Mouse (Mus musculus): ENCODE data around the gene Ptf1a. TPM values are rescaled to one million over a fixed set of nuclear protein-coding genes. Genes with fewer than 3 reads are reported as not detected.
A peak's percentile ranks its signal among the peaks of the same experiment; 100 is the strongest.

Ptf1a gene
- not detected for total RNA-seq (2021)
- long read RNA-seq, experiment 1 = 0 reads
- long read RNA-seq, experiment 2 = 0 reads

DNA sequence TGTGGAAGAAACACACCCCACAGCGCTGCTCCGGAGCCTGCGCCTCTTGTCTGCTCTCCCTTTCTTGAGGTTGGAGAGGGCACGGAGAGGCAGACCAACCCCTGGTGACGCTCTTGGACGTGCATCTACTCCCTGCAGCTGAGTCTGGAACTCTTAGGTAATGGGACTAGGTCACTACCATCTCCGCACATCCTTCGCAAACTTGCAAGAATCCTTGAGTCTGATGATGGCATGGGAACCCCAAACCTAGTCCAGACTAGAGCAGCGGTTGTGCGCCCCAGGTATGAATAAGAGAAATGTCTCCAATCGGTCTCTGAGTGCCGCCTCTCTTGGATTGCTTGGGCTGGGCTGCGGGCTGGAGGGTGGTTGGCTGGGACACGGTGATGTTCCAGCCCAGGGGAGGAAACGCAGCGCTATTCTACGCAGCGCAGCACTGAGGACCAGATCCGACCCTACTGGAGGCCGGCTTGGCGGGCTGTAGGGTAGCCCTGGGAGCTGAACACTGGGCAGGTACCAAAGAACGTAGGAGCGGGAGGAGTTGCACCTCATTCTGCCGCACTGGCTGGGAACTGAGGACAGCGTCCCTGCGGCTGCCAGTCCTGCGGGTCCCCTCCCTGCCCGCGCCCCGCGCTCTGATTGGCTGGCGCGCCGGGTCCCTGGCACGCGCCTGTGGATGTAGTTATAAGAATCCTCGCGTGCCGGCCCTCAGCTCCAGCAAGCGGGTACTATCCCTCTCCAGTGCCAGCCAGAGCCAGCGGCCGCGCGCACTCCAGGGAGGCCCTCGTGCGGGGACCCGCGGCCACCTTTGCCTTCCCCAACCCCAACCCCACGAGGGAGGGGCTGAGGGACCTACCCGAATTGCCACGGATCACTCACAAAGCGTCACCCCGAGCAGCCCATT is at the start of gene Ptf1a:
Gene Ptf1a, plus strand, starts transcription at position 733 of the 901 bp plus-strand sequence.
- no peak for DNase-seq
- intact Hi-C loops (cut with DNase I; ENCODE audit: low total_unique reads) = no loop called here

DNA sequence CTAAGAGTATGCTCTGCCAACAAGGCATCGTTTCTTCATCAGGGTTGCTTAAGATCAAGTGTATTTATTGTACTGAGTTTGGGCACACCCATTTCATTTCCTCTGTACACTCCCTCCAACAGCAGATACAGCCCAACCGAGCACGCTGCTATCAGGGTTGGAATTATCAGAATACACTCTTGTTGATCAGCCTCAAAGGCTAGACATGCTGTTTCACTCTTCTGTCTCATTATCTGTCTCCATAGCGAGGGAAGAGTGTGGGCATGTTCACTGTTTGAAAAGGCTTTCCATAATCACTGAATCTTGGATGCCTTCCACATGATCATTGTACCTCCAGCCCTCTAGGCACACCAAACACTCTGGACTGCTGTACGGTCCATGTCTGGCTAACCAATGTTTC is 40.1 kb upstream of the Ptf1a start:
- intact Hi-C loops (cut with DNase I; ENCODE audit: low total_unique reads) = no loop called here
- no peak for DNase-seq

DNA sequence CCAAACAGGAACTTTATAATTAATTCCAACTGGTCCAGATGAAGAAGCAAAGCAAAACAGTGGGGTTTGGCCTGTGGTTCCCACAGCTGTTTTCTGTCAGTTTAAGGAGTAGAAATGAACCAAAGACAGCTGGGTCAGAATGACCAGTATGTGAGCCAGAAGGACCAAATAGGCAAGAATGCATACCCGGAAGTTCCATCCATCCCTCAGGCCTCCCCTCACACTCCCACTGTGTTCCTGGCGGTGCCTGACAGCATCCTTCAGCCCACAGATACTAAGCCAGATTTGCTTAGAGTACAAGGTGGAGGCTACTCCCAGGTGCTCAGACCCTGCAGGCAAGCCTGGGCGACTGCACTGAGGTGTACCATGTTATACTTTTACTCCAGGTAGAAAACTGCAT is 38.9 kb upstream of the Ptf1a start:
- intact Hi-C loops (cut with DNase I; ENCODE audit: low total_unique reads) = no loop called here
- DNase-seq = no peak

DNA sequence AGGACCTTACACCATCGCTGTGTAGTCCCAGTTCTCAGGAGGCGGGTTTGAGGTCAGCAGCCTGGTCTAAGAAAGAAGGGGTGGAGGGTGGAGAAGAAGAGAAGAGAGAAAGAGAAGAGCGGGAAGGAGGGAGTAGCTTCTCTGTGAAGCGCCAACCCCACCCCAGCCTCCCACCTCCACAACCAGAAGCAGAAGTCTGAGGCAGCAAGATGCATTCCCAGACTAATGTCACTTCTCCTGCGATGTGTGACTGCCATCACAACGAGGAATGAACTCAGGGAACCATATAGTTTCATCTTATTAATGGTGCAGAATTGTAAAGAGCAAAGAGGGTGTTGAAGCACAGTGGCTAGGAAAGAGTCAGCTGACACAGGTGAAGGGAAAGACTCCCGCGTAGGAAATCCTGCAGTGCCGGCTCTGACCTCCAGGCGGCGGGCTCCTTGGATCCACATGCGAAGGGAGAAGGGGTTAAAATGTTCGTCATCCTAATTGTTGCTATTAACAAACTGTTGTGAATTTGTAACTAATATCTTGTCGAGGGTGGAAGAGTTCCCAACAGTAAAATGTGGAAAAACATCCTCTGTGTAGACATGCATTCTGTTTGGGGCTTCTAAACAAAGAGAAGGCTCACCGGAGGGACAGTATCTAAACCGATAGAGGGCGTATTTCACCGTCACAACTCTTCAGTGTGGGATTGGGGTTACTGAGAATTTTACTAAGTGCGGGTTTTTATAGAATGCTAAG is 31.1 kb upstream of the Ptf1a start:
- intact Hi-C loops (cut with DNase I; ENCODE audit: low total_unique reads) = loop anchor here (10.0 kb wide), 1 partner anchor 310 kb away; no protein-coding TSS in a partner anchor

DNA sequence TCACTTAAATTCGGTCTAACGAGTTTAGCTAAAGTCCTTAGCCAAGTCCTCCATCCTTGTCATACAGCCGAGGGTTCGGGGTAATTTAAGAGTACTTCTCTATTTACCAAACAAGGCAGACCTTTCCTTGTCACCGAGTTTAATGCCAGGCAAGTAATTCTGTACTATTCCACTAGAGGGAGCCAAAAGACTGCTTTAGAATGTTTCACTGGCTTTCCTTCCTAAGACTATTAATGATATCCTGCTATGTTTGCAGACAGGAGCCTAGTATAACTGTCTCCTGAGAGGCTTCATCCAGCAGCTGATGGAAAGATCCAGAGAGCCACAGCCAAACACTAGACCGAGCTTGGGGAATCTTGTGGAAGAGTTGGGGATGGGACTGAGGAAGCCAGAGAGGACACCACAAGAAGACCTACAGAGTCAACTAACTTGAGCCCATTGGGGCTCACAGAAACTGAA is 30.4 kb upstream of the Ptf1a start:
- intact Hi-C loops (cut with DNase I; ENCODE audit: low total_unique reads) = loop anchor here (5.0 to 10.0 kb wide), 2 partner anchors 102 to 310 kb away; no protein-coding TSS in a partner anchor
- DNase-seq = no peak

More for the DNA sequence above, 31.1 kb upstream of the Ptf1a start:
- peak; percentile 39 for DNase-seq

DNA sequence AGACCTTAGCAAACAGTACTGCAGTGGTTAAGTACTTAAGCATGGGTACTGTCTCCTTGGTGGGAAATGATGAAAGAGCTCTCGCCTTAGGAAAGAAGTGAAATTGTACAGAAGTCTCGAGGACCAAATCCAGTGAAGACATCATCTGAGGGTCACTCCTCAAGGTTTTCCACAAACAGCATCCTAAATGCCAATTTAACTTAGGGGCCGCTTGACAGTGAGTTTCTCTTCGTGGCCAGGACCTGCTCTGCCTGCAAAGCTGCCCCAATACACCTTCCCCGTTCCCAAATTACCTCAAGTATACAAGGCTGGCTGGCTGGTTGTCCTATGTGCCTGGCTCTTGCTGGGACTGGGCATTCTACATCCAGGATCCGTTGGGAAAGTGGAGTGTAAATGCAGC is 29.4 kb upstream of the Ptf1a start:
- no peak for DNase-seq
- intact Hi-C loops (cut with DNase I; ENCODE audit: low total_unique reads) = loop anchor here (5.0 to 10.0 kb wide), 2 partner anchors 101 to 309 kb away; no protein-coding TSS in a partner anchor

DNA sequence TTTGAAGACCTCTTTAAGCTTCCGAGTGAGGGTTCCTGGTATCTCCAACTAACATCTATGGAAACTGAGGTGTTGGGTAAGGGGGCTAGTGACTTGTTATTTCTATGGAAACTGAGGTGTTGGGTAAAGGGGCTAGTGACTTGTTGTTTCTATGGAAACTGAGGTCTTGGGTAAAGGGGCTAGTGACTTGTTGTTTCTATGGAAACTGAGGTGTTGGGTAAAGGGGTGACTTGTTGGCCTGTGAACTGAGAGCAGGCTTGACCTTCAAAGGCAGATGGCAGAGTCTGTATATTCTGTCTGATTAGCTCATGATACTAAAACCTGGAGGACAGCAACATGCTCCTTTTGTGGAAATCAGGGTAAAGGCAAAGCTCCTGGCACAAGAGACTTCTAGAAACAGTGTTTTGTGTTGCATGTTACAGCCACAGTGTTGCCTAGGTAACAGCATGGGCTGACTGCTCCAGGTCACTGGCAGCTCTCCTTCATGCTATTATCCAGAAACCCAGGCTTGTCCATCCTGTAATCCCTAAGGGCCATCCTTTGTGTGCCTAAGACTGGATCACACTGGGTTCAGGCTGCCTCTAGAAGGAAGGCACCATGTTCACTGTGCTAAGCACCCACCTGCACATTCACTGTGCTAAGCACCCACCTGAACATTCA is 25.6 kb upstream of the Ptf1a start:
- intact Hi-C loops (cut with DNase I; ENCODE audit: low total_unique reads) = loop anchor here (5.0 to 10.0 kb wide), 2 partner anchors 97 to 305 kb away; no protein-coding TSS in a partner anchor
- DNase-seq = no peak

DNA sequence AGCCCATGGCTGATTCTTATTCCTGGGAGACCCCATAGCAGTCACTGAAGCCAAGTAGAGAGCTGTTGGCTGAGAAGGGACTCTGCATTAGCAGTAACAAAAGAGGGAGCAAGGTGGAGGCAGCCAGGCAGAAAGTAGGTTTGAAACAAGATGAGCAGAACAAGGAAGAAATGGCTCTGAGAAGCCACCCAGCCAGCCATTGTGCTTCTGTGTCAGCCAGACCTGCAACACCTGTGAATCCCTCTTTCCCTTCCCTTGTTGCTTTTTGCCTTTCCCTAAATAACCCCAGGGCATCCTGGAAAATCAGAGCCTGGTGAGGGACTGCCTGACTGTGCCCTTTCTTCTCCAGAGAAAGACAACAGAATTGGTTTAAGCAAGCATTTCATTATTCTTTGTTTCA is 23.2 kb upstream of the Ptf1a start:
- no peak for DNase-seq
- intact Hi-C loops (cut with DNase I; ENCODE audit: low total_unique reads) = no loop called here

DNA sequence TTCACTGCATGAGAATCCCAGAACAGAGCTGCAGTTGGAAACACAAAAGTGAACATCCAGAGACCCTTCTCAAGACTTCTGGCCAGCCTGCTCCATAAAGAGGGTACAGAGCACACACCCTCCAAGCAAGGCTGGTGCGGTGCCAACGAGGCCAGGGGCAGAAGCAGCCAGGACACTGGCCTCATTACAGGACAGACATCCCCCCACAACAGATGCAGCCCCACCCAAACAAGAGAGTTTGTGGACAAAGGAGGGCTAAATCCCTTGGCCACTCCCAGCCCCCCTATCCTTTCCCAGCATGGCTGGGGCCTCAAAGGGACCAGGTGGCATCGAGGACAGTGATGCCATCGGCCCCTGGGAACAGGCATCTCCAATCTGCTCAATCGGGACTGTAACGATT is 22.4 kb upstream of the Ptf1a start:
- intact Hi-C loops (cut with DNase I; ENCODE audit: low total_unique reads) = no loop called here
- no peak for DNase-seq

DNA sequence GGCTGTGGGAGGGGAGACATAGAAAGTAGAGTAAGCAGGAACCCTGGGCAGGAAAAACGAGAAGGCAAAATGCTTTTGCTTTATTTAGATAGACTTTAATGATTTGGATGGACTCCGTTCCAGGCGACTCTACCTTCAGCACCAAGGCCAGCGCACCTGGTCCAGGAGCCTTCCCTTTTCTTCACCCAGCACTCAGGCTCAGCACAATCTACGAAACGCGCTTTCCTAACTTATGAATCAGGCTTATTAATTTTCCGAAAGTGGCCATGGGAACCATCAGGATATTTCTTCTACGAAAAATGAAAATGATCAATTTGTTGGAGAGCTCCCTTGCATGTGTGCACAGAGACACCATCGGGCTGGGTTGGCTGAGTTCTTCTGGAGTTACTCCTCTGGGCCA is 16.4 kb upstream of the Ptf1a start:
- DNase-seq = no peak
- intact Hi-C loops (cut with DNase I; ENCODE audit: low total_unique reads) = no loop called here

DNA sequence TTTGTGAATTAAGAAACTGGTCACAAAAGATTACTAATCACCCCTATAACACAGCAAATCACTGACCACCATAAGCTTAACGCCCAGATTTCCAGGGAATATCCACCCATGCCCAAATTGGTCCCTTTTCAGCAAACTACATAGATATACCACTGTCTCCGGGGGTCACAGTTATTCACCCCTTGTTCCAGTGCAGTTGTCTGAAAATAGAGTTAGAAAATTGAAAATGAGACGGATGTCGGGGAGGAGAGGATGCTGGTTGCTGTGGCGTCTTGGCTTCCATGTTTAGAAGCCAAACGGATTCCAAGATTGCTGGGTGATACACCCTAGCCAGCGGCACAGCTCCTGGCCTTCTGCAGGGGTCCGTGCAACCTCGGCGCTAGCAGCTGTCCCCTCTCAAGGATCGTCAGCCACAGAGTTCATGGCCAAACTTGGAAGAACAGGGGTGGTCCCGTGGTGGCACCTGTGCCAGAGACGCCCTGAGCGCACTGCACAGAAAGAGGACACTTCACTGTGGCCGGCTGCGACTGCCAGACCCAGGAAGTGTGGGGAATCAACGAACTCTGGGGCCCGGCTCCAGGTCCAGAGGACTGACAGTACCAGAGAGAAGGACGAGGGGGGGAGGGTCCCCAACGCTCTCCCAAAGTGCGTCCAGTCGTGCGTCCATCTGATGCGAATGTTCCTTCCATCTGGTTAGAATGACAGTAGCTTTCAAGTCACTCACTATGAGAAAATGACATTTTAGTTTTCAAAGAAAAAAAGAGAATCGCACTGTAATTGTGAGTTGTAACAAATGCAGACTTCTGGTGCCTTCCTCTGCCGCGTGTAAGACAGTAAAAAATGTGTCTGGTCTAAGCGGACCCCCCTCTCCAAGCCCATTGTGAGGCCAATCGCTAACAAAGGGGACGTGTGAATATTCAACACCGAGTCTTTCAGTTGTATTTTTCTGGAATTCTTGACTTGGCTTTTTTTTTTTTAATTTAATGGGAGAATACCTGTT is 15.5 kb upstream of the Ptf1a start:
- intact Hi-C loops (cut with DNase I; ENCODE audit: low total_unique reads) = no loop called here
- no peak for DNase-seq

DNA sequence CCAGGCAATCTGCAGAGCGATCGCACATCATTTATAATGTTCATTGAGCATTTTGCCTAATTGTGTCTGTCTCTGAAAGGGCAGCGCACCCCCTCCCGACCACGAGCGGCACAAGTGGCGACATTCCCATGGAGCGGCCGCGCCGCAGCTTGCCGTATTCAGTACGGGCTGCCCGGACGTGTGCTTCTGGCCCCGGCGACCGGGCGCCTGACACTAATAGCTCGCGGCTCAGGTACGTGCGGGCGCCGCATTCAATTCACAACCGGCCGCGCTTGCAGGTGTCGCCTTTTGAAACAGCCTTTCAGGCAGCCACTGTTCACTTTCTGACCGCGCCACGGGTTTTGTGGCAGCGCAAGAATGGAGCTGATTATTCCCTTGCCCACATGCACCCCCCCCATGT is 14.7 kb upstream of the Ptf1a start:
- intact Hi-C loops (cut with DNase I; ENCODE audit: low total_unique reads) = no loop called here
- DNase-seq = no peak

DNA sequence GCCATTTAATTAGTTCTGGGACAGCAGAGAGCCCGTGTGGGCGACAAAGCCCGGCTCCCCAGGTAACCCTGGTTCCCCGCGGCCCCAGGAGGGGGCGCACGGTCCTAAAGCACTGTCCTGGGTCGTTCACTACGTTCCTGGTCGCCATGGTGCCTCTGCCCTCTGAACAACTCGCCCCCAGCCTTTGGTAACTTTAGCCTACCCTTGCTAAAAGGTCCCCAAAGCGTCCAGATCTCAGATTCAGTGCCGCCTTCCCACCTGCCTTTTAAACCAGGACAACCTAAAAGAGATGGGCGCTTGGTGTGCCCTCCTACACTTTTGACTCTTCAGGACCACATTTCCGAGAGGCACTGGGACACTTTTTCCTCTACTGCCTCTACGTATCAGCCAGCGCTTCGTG is 14.3 kb upstream of the Ptf1a start:
- DNase-seq = no peak
- intact Hi-C loops (cut with DNase I; ENCODE audit: low total_unique reads) = no loop called here

DNA sequence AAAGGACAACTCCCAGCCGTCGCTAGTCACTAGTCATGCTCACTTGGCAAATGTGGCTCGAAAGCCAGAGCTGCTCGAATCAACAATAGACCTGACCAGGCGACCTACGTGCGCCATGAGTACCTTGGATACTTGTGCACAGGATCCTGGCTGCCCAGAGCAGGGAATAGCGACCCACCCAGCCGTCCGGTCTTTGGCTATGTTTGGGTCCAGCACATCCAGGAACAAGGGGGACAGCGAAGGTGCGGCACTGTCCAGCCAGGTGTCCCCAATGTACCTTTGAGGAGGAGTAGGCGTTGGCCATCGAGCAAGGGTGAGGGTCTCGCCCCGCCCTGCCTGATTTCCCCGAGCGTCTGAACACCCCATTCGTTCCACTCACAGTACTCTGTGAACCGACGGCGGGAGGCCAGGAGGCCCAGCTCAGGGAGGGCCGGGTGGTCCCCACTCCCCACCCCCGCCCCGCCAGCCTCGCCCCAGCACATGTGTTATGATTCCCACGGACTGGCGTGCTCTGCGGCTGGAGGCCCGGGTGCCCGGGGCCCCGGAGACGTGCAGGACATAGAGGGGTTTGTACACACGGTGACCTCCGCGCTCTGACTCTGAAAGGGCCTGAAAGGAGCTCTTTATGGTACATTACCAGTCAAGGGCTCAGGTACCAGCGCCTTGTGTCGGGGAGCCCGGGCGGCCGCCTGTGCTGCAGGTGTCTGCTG is 13.7 kb upstream of the Ptf1a start:
- DNase-seq = no peak
- intact Hi-C loops (cut with DNase I; ENCODE audit: low total_unique reads) = no loop called here

DNA sequence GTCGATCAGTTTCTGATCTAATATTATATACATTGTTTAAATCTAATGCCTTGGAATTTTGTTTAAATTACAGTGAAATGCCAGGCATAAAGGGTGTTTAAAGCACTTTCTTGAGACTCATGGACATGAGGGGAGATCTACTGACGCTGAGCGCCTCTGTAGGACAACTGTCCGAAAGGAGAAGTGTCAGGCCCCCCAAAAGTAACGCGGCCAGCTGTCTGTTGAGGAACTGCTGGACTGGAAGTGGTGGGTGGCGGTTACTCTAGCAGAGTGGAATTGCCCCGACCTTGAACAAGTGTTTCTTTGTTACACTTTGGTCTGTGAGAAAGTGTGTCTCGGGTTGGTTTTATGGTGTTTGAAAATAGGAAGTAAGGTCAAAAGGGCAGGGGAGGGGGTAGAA is 1.1 kb upstream of the Ptf1a start:
- intact Hi-C loops (cut with DNase I; ENCODE audit: low total_unique reads) = no loop called here
- DNase-seq = no peak

DNA sequence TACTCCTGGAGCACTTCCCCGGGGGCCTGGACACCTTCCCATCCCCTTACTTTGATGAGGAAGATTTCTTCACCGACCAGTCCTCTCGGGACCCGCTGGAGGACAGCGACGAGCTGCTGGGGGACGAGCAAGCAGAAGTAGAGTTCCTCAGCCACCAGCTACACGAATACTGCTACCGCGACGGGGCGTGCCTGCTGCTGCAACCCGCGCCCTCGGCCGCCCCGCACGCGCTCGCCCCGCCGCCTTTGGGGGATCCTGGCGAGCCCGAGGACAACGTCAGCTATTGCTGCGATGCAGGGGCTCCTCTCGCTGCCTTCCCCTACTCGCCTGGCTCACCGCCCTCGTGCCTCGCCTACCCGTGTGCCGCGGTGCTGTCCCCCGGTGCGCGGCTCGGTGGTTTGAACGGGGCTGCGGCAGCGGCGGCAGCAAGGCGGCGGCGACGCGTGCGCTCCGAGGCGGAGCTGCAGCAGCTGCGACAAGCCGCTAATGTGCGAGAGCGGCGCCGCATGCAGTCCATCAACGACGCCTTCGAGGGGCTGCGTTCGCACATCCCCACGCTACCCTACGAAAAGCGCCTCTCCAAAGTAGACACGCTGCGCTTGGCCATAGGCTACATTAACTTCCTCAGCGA is 523 bp downstream of the Ptf1a start:
- intact Hi-C loops (cut with DNase I; ENCODE audit: low total_unique reads) = no loop called here

DNA sequence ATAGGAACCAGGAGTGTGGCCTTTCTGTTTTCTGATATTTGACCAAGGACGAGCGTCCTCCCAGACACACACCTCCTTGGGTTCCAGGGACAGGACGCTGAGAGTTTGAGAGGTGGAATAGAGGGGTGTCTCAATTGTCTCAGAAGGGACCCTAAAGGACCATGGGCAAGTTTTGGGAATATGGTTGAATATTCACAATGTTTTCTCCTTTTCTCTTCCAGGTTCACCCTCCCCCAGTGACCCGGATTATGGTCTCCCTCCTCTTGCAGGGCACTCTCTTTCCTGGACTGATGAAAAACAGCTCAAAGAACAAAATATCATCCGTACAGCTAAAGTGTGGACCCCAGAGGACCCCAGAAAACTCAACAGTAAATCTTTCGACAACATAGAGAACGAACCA is 1.3 kb downstream of the Ptf1a start:
- intact Hi-C loops (cut with DNase I; ENCODE audit: low total_unique reads) = no loop called here
- no peak for DNase-seq

More for the DNA sequence above, 523 bp downstream of the Ptf1a start:
- DNase-seq = no peak

Data from gastrocnemius, postnatal 14 days (tissue).